Mouse (Mus musculus) mesoderm, embryonic 11.5 days (tissue): ENCODE data around the gene Fam163b.
A peak's percentile ranks its signal among the peaks of the same experiment; 100 is the strongest.

ENCODE experiments used
- DNase-seq: peaks from one replicate; pipeline ENCODE4 v3.0.0-alpha.2; 2012; ENCODE audit warnings: low read depth, low spot score

Fam163b gene

GRCm38 (mm10) chr2:27135935-27136334 lies 6.4 kb downstream of the Fam163b start:
- DNase-seq, result no peak

GRCm38 (mm10) chr2:27128990-27129389 lies 13.3 kb downstream of the Fam163b start:
- DNase-seq, result no peak

GRCm38 (mm10) chr2:27126496-27126895 lies 15.8 kb downstream of the Fam163b start:
- no peak for DNase-seq

- DNase-seq, result peak; percentile 60
These were observed 16.3 kb downstream of the Fam163b start for GRCm38 (mm10) chr2:27125979-27126378.

- no peak for DNase-seq
These were observed 19.2 kb downstream of the Fam163b start for GRCm38 (mm10) chr2:27123121-27123520.

- peak; percentile 69 for DNase-seq
These were observed 19.7 kb downstream of the Fam163b start for GRCm38 (mm10) chr2:27122578-27122977.

GRCm38 (mm10) chr2:27121626-27122355 lies 20.5 kb downstream of the Fam163b start:
- peak; percentile 68 for DNase-seq

GRCm38 (mm10) chr2:27120241-27120641 lies 22.1 kb downstream of the Fam163b start:
- DNase-seq, result no peak

- no peak for DNase-seq
These were observed 22.5 kb downstream of the Fam163b start for GRCm38 (mm10) chr2:27119766-27120165.

- no peak for DNase-seq
These were observed 23.8 kb downstream of the Fam163b start for GRCm38 (mm10) chr2:27118452-27118851.

GRCm38 (mm10) chr2:27114169-27114568 lies 28.1 kb downstream of the Fam163b start:
- DNase-seq, result no peak

GRCm38 (mm10) chr2:27112585-27112984 lies 29.7 kb downstream of the Fam163b start:
- no peak for DNase-seq

- no peak for DNase-seq
These were observed 33.2 kb downstream of the Fam163b start for GRCm38 (mm10) chr2:27109052-27109451.

GRCm38 (mm10) chr2:27108144-27108543 lies 34.1 kb downstream of the Fam163b start:
- DNase-seq, result no peak

- peak; percentile 56 for DNase-seq
These were observed 35.5 kb downstream of the Fam163b start for GRCm38 (mm10) chr2:27106816-27107215.

- no peak for DNase-seq
These were observed 38.7 kb downstream of the Fam163b start for GRCm38 (mm10) chr2:27103554-27103953.

GRCm38 (mm10) chr2:27097776-27098175 lies 44.5 kb downstream of the Fam163b start:
- peak; percentile 66 for DNase-seq

- DNase-seq, result no peak
These were observed 45.0 kb downstream of the Fam163b start for GRCm38 (mm10) chr2:27097241-27097656.

GRCm38 (mm10) chr2:27096341-27096981 lies 45.8 kb downstream of the Fam163b start:
- DNase-seq, result no peak

GRCm38 (mm10) chr2:27095178-27095577 lies 47.1 kb downstream of the Fam163b start:
- no peak for DNase-seq

GRCm38 (mm10) chr2:27089238-27089637 lies 53.1 kb downstream of the Fam163b start:
- DNase-seq, result no peak

GRCm38 (mm10) chr2:27088700-27089099 lies 53.6 kb downstream of the Fam163b start:
- DNase-seq, result no peak

- no peak for DNase-seq
These were observed 54.1 kb downstream of the Fam163b start for GRCm38 (mm10) chr2:27088071-27088644.
